Mouse (Mus musculus) neural tube, embryonic 10.5 days (tissue): Measurements from ENCODE around the gene Zbtb45.
A peak's percentile ranks its signal among the peaks of the same experiment; 100 is the strongest.

Experiments used
- DNase-seq: peaks from one replicate; pipeline ENCODE4 v3.0.0-alpha.2; 2017; ENCODE audit warnings: low spot score; ENCODE audit errors: extremely low spot score

Zbtb45 gene

DNA sequence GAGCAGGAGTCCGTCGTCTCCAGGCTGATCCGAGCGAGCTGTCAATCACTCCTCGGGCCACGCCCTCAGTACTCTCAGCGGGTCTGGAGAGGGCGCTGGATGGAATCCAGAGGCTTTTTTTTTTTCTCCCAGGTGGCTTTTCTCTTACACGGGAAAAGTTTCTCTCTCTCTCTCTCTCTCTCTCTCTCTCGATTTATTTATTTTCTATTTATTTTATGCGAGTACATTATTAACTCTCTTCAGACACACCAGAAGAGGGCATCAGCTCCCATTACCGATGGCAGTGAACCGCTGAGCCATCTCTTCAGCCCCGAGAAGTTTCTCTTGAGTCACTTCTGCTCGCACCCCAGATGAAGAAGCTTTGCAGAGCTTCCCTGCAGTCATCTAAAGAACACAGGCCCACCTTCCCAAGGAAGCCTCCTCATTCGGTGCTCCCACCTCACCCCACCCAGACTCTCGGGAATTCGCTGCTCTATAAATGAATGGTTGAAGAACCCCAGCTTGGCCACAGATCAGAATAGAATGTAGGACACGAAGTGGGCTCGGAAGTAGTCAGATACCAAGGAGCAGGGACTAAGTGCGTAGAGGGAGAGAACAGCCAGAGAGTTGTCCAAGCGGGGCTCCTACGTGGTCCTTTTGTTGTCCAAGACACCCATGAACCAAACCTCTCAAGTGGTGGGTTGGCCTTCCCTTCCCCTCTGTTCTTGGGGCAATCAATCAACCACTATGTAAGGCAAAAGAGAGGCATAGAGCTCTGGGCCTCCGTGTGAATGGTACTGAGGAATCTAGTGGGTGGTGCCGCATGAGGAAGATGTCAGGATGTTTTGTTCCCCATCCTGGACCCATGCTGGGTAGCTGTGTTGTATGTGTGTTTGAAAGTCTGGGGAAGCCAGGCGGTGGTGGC, at the start of gene Zbtb45:
TSS of gene Zbtb45 (minus strand) at position 30 of the 904 bp plus-strand sequence.
- DNase-seq: peak; percentile 53

DNA sequence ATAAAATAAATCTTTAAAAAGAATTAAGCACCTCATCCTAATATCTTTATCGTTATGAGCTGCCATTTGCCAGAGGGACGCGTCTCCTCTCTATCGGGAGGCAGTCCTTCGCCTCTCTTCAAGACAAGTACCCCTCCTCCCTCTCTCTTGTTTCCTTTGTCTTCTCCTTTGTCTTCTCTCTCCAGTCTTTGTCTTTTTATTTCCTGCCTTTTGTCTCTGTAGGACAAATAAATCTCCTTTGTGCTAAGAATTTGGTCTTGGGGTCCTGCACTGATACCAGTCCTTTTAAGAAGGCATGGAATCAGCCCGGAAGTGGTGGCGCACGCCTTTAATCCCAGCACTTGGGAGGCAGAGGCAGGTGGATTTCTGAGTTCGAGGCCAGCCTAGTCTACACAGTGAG, 49.7 kb upstream of the Zbtb45 start:
- DNase-seq: no peak

DNA sequence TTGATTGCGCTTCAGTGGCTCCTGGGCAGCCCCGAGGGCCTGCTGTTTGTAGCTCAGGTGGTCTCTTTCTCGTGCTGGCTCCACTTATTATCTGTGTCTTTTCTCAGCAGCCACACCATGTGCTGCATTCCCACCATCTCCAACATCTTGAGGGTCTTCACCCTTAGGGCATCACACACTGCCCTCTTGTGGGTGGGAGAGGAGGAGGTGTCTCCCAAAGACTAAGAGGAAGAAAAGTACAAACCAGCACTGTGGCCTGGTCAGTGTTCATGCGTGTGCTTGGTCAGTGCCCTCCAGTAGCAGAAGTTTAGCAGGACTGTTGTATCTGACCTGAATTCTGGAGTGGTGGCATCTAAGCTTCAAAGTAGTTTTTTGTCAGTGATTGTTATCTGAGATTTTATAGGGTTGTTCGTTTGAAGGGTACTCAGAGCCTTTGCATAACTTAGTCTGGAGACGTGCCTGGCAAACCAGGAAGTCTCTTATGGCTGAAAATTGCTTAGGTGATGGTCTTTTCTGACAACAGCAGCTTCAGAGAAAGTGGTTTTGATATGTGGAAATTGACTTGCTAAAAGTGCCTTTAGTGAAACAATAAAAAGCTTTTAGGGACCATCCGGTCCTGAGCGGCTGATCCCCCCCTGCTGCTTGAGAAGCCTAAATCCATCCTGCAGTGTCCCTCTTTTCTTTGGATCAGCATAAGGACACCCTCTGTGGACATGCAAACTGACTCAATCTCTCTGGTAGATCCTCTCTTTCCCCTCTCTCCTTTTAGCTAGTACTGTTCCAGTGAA, 47.3 kb upstream of the Zbtb45 start:
- DNase-seq: no peak

DNA sequence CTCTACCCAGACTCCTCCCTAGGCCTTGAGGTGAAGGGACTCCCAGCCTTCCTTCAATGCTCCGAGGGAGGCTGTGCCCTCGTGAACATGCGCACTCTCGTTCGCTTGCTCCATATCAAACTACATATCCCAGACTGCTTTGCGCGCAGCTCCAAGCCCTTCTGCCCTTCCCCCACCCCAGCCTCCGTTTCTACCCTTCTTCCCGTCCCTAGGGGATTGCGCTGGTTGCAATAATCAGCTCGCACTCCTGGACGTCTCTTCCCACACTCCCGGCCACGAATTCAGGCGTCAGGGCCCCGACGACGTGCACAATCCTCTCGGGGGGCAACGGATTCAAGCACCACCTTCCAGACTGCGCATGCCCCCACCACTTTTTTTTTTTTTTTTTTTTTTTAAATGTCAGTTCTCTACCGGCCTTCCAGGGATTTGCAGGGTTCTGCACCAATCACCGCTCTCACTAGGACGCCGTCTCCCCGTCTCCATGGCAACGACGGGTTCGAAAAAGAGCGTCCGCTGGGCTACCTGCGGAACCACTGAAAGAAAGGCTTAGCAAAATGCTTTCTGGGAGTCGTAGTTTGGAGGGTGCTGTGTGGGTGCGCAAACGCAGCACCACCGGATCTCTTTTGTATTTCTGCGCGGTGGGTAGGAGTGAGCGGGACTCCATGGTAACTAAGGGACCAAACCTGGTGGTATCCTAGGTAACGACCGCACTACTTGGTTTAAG, 44.6 kb upstream of the Zbtb45 start, which contains the start of gene Mzf1:
TSS of gene Mzf1 (minus strand) at position 478 of the 724 bp plus-strand sequence.
- peak; percentile 92 for DNase-seq

DNA sequence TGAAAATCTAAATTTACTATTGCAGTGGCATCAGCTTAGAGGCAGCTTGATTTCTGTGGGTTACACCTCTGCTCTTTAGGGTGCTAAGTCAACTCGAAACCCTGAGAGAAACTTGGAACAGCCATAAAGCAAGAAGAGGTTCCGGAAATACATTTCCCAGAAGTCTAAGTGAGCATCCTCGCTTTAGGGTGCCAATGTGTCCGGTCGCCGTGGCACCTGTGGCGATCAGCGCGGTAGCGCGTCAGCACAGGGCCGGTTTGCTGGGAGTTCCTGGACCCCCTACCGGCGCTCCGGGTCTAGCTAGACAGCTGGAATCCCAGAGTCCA, 44.1 kb upstream of the Zbtb45 start:
- no peak for DNase-seq

DNA sequence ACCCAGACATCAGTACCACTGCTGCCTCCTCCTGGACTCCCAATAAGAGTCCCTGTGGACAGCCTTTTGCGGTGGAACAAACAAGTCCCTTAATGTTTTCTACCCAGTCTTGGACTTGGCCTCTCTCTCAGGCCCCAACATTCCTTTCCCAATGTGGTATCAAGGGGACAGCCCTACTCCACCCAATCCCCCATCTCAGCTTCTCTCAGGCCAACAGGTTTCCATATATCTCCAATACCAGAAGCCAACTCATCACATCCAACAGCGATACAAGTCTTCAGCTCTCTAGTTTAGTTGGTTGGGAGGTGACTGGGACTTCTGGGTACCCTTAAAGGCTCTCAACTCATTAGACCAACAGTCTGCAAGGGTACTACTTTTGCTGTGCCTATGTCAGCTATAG, 43.7 kb upstream of the Zbtb45 start:
- DNase-seq: no peak

DNA sequence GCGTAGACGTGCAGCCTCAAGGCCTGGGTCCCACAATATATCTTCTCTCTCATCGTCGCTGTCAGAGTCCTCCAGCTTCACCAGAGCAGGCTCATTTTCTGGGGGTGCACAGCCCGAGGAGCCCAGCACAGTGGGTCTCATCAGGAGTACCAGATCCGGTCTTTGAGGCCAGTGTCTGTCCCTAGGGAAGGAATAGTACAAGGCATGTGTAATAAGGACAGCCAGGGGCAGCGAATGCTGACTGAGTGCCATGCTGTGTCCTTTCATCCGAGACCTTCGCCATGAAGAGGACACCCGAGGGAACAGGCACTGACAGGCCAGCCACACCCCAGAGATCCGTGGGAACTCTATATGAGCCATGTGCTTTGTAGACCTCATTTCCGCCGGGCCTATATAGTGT, 43.2 kb upstream of the Zbtb45 start:
- DNase-seq: no peak

DNA sequence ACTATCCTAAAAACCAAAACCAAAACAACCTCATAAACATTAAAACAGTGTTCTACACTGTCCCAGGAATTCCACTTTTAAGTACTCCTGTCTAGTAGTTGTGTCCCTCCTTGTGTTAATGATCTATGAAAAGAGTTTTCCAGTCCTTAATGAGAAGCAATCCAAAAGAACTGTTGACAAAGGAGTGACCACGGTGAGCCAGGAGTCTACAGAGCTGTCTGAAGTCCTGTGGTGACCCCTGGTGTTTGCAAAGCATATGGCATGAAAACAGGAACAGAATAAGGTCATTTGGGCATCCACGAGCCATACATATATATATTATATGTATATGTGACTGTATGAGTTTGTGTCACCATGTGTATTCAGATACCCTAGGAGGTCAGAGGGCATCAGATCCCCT, 36.2 kb upstream of the Zbtb45 start:
- peak; percentile 45 for DNase-seq

DNA sequence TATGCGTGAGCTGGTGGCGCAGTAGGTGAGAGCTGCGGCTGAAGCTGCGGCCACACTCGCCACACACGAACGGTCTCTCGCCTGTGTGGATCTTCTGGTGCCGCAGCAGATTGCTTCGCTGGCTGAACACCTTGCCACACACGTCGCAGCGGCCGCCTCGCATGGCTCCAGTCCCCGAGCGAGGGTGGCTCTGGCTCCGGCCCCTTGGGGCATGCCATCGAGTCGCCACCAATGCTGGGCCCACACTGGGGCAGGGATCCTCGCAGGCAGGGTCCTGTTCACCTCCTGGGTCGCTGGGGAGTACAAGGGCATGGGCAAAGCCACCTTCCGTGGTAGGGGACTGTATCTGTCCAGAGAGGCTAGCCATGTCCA, 34.4 kb upstream of the Zbtb45 start:
- DNase-seq: no peak

DNA sequence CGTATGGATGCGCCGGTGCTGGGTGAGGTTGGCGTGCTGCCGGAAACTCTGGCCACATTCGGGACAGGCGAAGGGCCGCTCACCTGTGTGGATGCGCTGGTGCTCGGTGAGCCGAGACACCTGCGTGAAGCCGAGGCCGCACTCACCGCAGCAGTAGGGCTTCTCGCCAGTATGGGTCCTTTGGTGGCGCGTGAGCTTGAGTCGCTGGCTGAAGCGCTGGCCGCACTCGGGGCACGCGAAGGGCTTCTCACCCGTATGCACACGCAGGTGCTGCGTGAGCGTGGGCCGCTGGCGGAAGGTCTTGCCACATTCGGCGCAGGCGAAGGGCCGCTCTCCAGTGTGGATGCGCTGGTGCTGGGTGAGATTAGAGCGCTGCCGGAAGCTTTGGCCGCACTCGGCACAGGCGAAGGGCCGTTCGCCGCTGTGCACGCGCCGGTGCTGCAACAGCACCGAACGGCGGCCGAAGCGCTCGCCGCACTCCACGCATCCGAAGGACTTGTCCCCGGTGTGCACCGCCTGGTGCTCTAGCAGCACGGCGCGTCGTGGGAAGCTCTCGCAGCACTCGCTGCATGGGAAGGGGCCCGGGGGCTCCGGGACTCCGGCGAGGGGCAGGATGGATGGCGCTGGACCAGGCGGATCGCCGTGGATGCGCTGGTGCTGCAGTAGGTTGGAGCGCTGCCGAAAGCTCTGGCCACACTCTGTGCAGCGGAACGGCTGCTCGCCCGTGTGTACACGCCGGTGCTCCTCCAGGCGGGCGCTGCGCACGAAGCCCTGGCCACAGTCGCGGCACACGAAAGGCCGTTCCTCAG, 33.8 kb upstream of the Zbtb45 start:
- DNase-seq: peak; percentile 65

DNA sequence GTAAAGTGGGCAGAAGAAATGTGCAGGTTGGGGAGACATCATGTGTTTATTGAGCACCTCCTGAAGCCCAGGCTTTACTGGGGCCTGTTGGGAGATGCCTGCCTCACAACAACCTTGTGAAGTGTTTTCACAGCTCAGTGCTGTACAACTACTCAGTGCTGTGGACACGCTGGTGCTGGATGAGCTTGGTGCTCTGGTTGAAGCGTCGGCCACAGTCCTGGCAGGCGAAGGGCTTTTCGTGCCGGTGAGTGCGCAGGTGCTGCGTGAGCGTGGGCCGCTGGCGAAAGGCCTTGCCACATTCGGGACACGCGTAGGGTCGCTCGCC, 33.2 kb upstream of the Zbtb45 start:
- no peak for DNase-seq

DNA sequence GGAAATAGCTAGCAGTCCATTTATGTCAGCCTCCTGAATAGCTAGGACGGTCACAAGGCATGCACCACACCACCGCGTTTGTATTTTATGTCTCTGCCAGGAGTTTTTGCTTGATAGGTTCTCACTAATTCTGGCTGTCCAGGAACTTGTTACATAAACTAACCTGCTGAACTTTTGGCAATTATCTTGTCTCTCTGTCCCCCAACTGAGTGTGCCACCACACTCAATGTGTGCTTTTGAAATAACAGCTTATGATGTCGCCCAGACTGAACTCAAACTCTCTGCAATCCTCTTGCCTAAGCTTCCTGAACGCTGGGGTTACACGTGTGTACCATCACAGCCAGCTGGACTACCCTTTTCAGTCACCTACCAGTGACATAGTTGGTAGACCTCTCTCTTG, 32.7 kb upstream of the Zbtb45 start:
- no peak for DNase-seq

DNA sequence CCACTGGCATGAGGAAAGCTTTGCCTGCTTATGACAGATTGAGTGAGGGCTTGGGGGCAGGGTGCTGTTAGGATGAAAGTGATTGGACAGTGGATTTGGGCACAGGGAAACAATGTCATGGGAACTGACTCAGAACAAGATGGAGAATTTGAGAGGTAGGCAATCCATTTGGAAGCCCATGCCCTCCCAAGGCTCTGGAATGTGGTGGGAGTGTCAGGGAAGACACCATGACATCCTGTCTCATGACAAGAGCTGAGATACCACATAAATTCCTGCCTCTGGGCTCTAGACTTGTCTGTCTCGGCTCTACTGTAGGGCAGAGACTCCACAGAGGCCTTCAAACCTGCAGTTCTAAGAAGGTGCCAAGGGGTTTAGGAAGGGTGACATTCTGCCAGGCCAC, 31.4 kb upstream of the Zbtb45 start:
- no peak for DNase-seq

DNA sequence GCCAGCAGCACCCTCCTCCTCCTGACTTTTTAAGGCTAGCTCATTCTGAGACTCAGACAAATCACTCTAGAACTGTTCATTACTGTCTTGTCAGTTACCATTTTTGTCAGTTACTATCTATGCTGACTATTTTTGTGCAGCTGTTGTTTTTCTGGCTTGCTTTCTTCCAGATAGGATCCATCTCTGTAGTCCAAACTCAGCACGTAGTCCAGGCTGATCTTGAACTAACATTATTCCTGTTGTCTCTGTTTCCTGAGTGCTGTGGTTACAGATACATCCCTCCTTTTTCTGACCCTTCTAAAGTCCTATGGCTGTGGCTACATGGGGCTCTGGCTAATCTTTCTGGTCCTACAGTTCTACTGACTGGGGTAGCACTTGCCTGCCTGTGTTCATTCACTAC, 29.3 kb upstream of the Zbtb45 start:
- no peak for DNase-seq

DNA sequence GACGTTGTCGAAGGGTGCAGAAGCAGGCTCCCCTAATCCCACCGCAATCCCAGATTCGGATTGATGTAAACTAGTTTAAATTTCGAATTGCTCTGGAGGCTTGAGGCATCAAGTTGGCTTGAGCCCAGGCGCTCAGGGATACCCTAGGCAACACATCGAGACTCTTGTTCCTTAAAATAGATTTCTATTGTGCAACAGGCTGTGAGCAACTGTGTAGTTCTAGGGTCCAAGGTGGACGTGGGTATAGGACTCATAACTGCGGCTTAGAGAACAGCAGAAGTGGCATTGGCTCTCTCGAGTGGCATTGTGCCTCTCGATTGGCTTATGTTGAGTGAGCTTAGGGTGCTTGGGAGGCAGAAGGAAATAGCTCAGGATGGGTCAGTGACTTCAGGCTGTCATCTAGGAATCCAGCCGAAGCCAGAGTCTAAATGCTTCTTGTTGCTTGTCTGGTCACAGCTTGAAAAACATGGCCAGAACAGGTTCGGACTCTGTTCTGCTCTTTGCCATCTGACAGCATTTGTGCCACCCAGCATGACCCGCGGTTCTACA, 28.9 kb upstream of the Zbtb45 start:
- no peak for DNase-seq

DNA sequence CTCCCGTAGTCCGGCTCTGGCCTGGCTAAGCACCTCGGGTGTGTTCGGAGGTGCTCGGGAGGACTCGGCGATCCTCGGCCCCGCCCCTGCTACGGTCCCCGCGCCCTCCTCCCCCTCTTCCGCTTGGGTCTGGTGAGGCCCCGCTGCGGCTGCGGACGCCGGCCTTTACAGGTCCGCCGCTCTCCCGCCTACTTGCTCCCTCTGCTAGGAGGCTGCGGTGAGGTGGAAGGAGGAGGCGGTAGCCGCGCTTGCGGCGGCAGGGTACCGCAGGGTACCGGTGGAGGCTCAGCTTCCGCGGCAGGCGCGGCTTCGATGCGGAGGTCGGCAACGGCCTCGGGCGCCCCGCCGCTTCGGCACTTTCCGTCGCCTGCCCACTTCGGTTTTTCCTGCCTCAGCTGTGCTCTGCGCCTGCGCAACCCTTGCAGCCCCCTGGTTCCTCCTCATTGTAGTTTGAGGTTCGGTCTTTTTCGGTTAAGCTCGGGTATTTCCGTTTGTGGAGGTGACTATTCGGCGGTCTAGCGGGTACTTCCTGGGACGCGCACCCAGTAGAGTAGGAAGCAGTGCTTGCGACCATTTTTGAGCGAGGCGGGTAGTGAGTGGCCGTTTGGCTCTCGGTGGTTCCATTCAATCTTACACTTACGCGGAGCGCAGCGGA, 28.2 kb upstream of the Zbtb45 start, which contains the start of gene Ube2m:
TSS of gene Ube2m (minus strand) at position 375 of the 655 bp plus-strand sequence.
- DNase-seq: peak; percentile 99

DNA sequence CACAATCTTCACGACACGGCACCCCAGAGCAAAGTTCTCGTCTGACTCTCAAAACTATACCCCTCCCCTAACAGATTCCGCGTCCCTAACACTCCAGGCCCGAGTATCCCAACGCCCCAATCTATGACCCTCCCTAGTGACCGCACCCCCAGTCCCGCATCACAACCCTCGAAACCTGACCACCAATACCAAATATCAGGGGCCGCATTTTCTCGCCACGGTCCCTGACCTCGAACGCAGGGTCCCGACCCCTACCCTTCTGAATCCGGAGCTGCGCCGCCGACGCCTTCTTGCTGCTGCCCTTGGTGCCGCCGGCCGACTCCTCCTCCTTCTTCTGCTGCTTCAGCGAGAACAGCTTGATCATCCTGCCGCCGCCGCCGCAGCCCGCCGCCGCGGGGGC, 27.5 kb upstream of the Zbtb45 start:
- no peak for DNase-seq

DNA sequence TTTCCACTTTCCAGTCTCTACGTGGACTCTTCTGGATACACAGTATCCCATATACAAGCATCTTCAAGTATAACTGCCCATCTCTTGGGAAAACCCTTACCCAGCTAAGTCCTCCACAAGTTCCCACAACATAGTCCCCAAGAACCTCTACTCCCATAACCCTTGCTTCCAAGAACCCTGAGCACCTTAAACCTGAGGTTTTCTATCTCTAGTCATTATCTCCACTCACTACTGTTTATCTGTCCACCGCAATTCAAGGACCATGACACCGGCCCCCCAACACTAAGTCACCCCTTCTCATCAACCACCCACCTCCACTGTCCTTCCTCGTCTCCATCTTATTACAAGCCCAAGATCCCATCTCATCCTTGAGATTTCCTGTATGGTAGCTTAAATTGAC, 27.0 kb upstream of the Zbtb45 start:
- DNase-seq: no peak

DNA sequence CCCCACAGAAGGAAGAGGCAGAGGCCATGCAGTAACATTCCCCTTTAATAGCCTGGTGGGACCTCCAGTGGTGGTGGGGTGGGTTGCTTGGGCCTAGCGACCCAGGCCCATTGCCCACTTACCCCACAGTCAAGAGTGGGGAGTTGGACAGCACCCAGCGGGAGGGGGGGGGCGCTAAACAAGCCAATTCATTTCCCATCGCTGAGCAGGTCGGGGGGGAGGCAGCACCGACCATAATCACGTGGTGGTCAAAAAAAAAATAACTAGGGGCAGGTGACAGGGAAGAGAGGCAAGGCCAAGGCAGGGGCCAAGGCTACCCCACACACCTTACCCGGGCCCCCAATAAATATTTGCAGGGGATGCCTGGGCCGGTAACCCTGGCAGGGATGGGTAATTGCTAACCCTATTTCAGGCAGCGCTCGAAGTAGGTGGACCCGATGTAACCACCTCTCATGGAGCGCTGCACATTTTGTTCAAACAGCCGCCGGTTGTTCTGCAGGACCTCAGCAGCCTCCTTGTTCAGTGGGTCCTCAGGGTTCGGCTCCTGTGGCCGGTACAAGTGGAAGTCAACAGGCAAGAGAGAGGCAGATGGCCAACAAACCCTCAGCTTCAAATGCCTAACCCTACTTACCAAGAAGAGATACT, 25.5 kb upstream of the Zbtb45 start:
- DNase-seq: no peak
